Mouse (Mus musculus) G1E-ER4 (cell line): ENCODE results near the gene Otop2. TPM values are rescaled to one million over a fixed set of nuclear protein-coding genes. Genes with fewer than 3 reads are reported as not detected.

Experiments
- GATA1 ChIP-seq: IDR thresholded peaks from one replicate; pipeline ENCODE4 v1.8.0; 2012; ENCODE audit warnings: low read length, inconsistent platforms
- polyA plus RNA-seq: library from polyadenylated mRNA; stranded (reverse); fragments of >175 nt; gene quantifications from 2 replicates; pipeline ENCODE4 v1.2.3, GENCODE M21; 2012

The Otop2 gene
- polyA plus RNA-seq, 1 experiment = not detected

GRCm38 (mm10) chr11:115271481-115271880, 35.5 kb upstream of the Otop2 start:
- no peak for TF ChIP-seq GATA1

GRCm38 (mm10) chr11:115272894-115273498, 34.0 kb upstream of the Otop2 start:
- no peak for TF ChIP-seq GATA1

- no peak for TF ChIP-seq GATA1
These were observed 33.2 kb upstream of the Otop2 start for GRCm38 (mm10) chr11:115273735-115274134.

GRCm38 (mm10) chr11:115274178-115274577, 32.8 kb upstream of the Otop2 start:
- no peak for TF ChIP-seq GATA1

GRCm38 (mm10) chr11:115274771-115275170, 32.2 kb upstream of the Otop2 start:
- no peak for TF ChIP-seq GATA1

GRCm38 (mm10) chr11:115275509-115275908, 31.5 kb upstream of the Otop2 start:
- TF ChIP-seq GATA1 = no peak

- no peak for TF ChIP-seq GATA1
These were observed 31.0 kb upstream of the Otop2 start for GRCm38 (mm10) chr11:115275954-115276353.

GRCm38 (mm10) chr11:115276780-115277603, 30.0 kb upstream of the Otop2 start, which contains the start of gene Fdxr:
TSS of gene Fdxr (minus strand) at chr11:115277050.
- TF ChIP-seq GATA1 = no peak

- no peak for TF ChIP-seq GATA1
These were observed 29.4 kb upstream of the Otop2 start for GRCm38 (mm10) chr11:115277604-115277975.

- TF ChIP-seq GATA1 = no peak
These were observed 28.8 kb upstream of the Otop2 start for GRCm38 (mm10) chr11:115278176-115278575.

- no peak for TF ChIP-seq GATA1
These were observed 27.2 kb upstream of the Otop2 start for GRCm38 (mm10) chr11:115279726-115280125.

GRCm38 (mm10) chr11:115282295-115282694, 24.7 kb upstream of the Otop2 start:
- no peak for TF ChIP-seq GATA1

GRCm38 (mm10) chr11:115282723-115283485, 24.1 kb upstream of the Otop2 start:
- TF ChIP-seq GATA1 = no peak

GRCm38 (mm10) chr11:115283486-115283765, 23.5 kb upstream of the Otop2 start:
- no peak for TF ChIP-seq GATA1

- no peak for TF ChIP-seq GATA1
These were observed 22.9 kb upstream of the Otop2 start for GRCm38 (mm10) chr11:115283891-115284620.

- no peak for TF ChIP-seq GATA1
These were observed 21.7 kb upstream of the Otop2 start for GRCm38 (mm10) chr11:115285282-115285681.
